8 mouse cellular contexts compared by ENCODE assay signal in genomic region chr8:122537033-122537432, GRCm38 (mm10). TPM values are rescaled to one million over a fixed set of nuclear protein-coding genes. Genes with fewer than 3 reads are reported as not detected.
DNase-seq lines count a peak whose midpoint lies in the region; ATAC-seq and TF ChIP-seq lines count a peak whose summit lies in the region.

No protein-coding gene starts in this region.

- no peak for TF ChIP-seq POLR2A in testis, adult 2 months (IDR thresholded peaks at IDR 0.05; ENCODE audit: control insufficient read depth, low read depth, low read length)

- H3K36me3 ChIP-seq in hindbrain, embryonic 10.5 days: no peaks in the 10 kb centered on the region
- H3K36me3 ChIP-seq in hindbrain, postnatal 0 days (ENCODE audit: insufficient read depth, low read length): no peaks in the 10 kb centered on the region
- H3K36me3 ChIP-seq in heart, postnatal 0 days (replicated peaks; ENCODE audit: control insufficient read depth, insufficient read depth, low read length): no peaks in the 10 kb centered on the region
- peaks cover 10% of the 10 kb centered on the region; the same call in 1 of the 2 replicates for H3K36me3 ChIP-seq in liver, embryonic 11.5 days (ENCODE audit: control insufficient read depth, insufficient read depth, low read length)
- H3K36me3 ChIP-seq in testis, adult 2 months (ENCODE audit: control insufficient read depth, insufficient read depth, low read length): no peaks in the 10 kb centered on the region
- no peaks in the 10 kb centered on the region for H3K36me3 ChIP-seq in hindbrain, embryonic 11.5 days (ENCODE audit: control insufficient read depth, insufficient read depth, low read length)

- TF ChIP-seq CTCF in hindbrain, postnatal 0 days (IDR thresholded peaks at IDR 0.05; ENCODE audit: low read depth): no peak
- TF ChIP-seq CTCF in heart, postnatal 0 days (IDR thresholded peaks at IDR 0.05; ENCODE audit: low read depth): no peak
- TF ChIP-seq CTCF in testis, adult 2 months (IDR thresholded peaks at IDR 0.05; ENCODE audit: control insufficient read depth, insufficient read depth, insufficient replicate concordance, low read depth, low read length): no peak

- H3K9ac ChIP-seq in hindbrain, postnatal 0 days (replicated peaks; ENCODE audit: low read length): no peak overlapping the region
- no peak overlapping the region; the same call in 1 of the 2 replicates for H3K9ac ChIP-seq in heart, postnatal 0 days (replicated peaks; ENCODE audit: low read depth, low read length)
- peak overlapping the region; percentile 58 for H3K9ac ChIP-seq in liver, embryonic 11.5 days (ENCODE audit: low read depth, low read length)
- H3K9ac ChIP-seq in hindbrain, embryonic 11.5 days (ENCODE audit: low read depth, low read length): no peak overlapping the region

- no peak for ATAC-seq in hindbrain, postnatal 0 days
- peak; percentile 69 for ATAC-seq in heart, postnatal 0 days (ENCODE audit: insufficient read depth, low read depth)
- ATAC-seq in liver, embryonic 11.5 days (replicated peaks; ENCODE audit: low FRiP score): no peak
- ATAC-seq in megakaryocyte-erythroid progenitor cell, adult 5-6 weeks (replicated peaks; ENCODE audit: low FRiP score, low TSS enrichment, poor library complexity, severe bottlenecking): no peak
- no peak for ATAC-seq in hindbrain, embryonic 11.5 days (ENCODE audit: low FRiP score)

- TF ChIP-seq EP300 in heart, postnatal 0 days (IDR thresholded peaks at IDR 0.05; ENCODE audit: low read depth): no peak

- no peak overlapping the region for H3K4me3 ChIP-seq in hindbrain, embryonic 10.5 days
- H3K4me3 ChIP-seq in hindbrain, postnatal 0 days (ENCODE audit: low read length): no peak overlapping the region
- no peak overlapping the region for H3K4me3 ChIP-seq in heart, postnatal 0 days (ENCODE audit: low read depth, low read length)
- H3K4me3 ChIP-seq in liver, embryonic 11.5 days (ENCODE audit: low read depth, low read length): peak overlapping the region; percentile 34
- H3K4me3 ChIP-seq in testis, adult 2 months (ENCODE audit: control insufficient read depth, low read depth, low read length): no peak overlapping the region
- no peak overlapping the region for H3K4me3 ChIP-seq in hindbrain, embryonic 11.5 days (ENCODE audit: low read depth, low read length)

- H3K27ac ChIP-seq in hindbrain, embryonic 10.5 days: peak overlapping the region; percentile 53
- H3K27ac ChIP-seq in hindbrain, postnatal 0 days: no peak overlapping the region
- peak overlapping the region; percentile 49 for H3K27ac ChIP-seq in heart, postnatal 0 days (ENCODE audit: low read depth)
- H3K27ac ChIP-seq in liver, embryonic 11.5 days (ENCODE audit: low read depth, low read length): peak overlapping the region; percentile 90
- peak overlapping the region; percentile 52 for H3K27ac ChIP-seq in testis, adult 2 months (ENCODE audit: control insufficient read depth, insufficient read depth, low read depth, low read length)
- no peak overlapping the region for H3K27ac ChIP-seq in hindbrain, embryonic 11.5 days (ENCODE audit: low read depth, low read length)

- WGBS in hindbrain, embryonic 10.5 days: 70% methylated on average over 6 of the region's 6 CpGs
- 60% methylated on average over 6 of the region's 6 CpGs for WGBS in hindbrain, postnatal 0 days
- 2% methylated on average over 6 of the region's 6 CpGs for WGBS in heart, postnatal 0 days
- 43% methylated on average over 6 of the region's 6 CpGs for WGBS in liver, embryonic 11.5 days
- WGBS in hindbrain, embryonic 11.5 days: 60% methylated on average over 6 of the region's 6 CpGs

- DNase-seq in hindbrain, embryonic 10.5 days (ENCODE audit: low spot score): no peak
- no peak for DNase-seq in hindbrain, postnatal 0 days (ENCODE audit: low spot score)
- DNase-seq in heart, postnatal 0 days (ENCODE audit: low spot score): peak; percentile 47
- no peak for DNase-seq in liver, embryonic 11.5 days (ENCODE audit: low spot score)
- no peak for DNase-seq in gastrocnemius, postnatal 10 days
- DNase-seq in hindbrain, embryonic 11.5 days (ENCODE audit: low spot score): no peak

- no peaks in the 10 kb centered on the region for H3K9me3 ChIP-seq in hindbrain, embryonic 10.5 days
- H3K9me3 ChIP-seq in hindbrain, postnatal 0 days (ENCODE audit: low read length): no peaks in the 10 kb centered on the region
- no peaks in the 10 kb centered on the region for H3K9me3 ChIP-seq in heart, postnatal 0 days (replicated peaks; ENCODE audit: control insufficient read depth, low read length)
- H3K9me3 ChIP-seq in liver, embryonic 11.5 days (ENCODE audit: control insufficient read depth, low read length): no peaks in the 10 kb centered on the region
- no peaks in the 10 kb centered on the region for H3K9me3 ChIP-seq in hindbrain, embryonic 11.5 days (ENCODE audit: control insufficient read depth, low read length)

- H3K4me2 ChIP-seq in hindbrain, postnatal 0 days (ENCODE audit: low read depth, low read length): no peak overlapping the region
- no peak overlapping the region for H3K4me2 ChIP-seq in heart, postnatal 0 days (ENCODE audit: low read depth, low read length)
- peak overlapping the region; percentile 67 for H3K4me2 ChIP-seq in liver, embryonic 11.5 days
- no peak overlapping the region for H3K4me2 ChIP-seq in hindbrain, embryonic 11.5 days (replicated peaks; ENCODE audit: low read depth, low read length)

- H3K4me1 ChIP-seq in hindbrain, embryonic 10.5 days (replicated peaks): peaks cover 37% of the 10 kb centered on the region
- H3K4me1 ChIP-seq in hindbrain, postnatal 0 days (ENCODE audit: insufficient read depth, low read length): no peaks in the 10 kb centered on the region
- H3K4me1 ChIP-seq in heart, postnatal 0 days (ENCODE audit: control insufficient read depth, insufficient read depth): 0 out of 2 replicates have a peak, but pooled peaks cover 10% of the 10 kb centered on the region
- peaks cover 63% of the 10 kb centered on the region for H3K4me1 ChIP-seq in liver, embryonic 11.5 days (replicated peaks; ENCODE audit: control insufficient read depth, insufficient read depth, low read length)
- H3K4me1 ChIP-seq in testis, adult 2 months (ENCODE audit: control insufficient read depth, insufficient read depth, low read length): peaks cover 8% of the 10 kb centered on the region
- no peaks in the 10 kb centered on the region for H3K4me1 ChIP-seq in hindbrain, embryonic 11.5 days (replicated peaks; ENCODE audit: control insufficient read depth, insufficient read depth, low read length)

- H3K27me3 ChIP-seq in hindbrain, embryonic 10.5 days (ENCODE audit: insufficient read depth, poor library complexity, severe bottlenecking): no peaks in the 10 kb centered on the region
- H3K27me3 ChIP-seq in hindbrain, postnatal 0 days (ENCODE audit: insufficient read depth, low read length): no peaks in the 10 kb centered on the region
- no peaks in the 10 kb centered on the region for H3K27me3 ChIP-seq in heart, postnatal 0 days (ENCODE audit: control insufficient read depth, insufficient read depth, low read length)
- no peaks in the 10 kb centered on the region for H3K27me3 ChIP-seq in liver, embryonic 11.5 days (replicated peaks; ENCODE audit: control insufficient read depth, insufficient read depth, low read length)
- H3K27me3 ChIP-seq in testis, adult 2 months (ENCODE audit: control insufficient read depth, insufficient read depth, low read length): no peaks in the 10 kb centered on the region
- H3K27me3 ChIP-seq in hindbrain, embryonic 11.5 days (ENCODE audit: control insufficient read depth, insufficient read depth, low read length): no peaks in the 10 kb centered on the region

RNA-seq across cellular contexts. Expression of gene Piezo1, which starts 14.1 kb away (rescaled TPM):
- 6.5 and 9.2 TPM in 2 replicates for polyA plus RNA-seq in hindbrain, embryonic 10.5 days (2016; fragmentation: Nextera tagmentation; extraction: Ambion mirVana)
- 10.0 and 17.5 TPM in 2 replicates for total RNA-seq in hindbrain, postnatal 0 days (2014; rRNA removed)
- 1.2 and 1.3 TPM in 2 replicates for polyA plus RNA-seq in hindbrain, postnatal 0 days (2015; fragmentation: Nextera tagmentation; extraction: Ambion mirVana)
- 87.0 and 92.7 TPM in 2 replicates for total RNA-seq in heart, postnatal 0 days (2014; rRNA removed; ENCODE audit: low replicate concordance)
- 8.0 and 10.1 TPM in 2 replicates for polyA plus RNA-seq in heart, postnatal 0 days (2015; fragmentation: Nextera tagmentation; extraction: Ambion mirVana)
- polyA plus RNA-seq in liver, embryonic 11.5 days (2014; fragmentation: Nextera tagmentation; extraction: Ambion mirVana): 29.7 and 45.8 TPM in 2 replicates
- 6.8 and 9.1 TPM in 2 replicates for polyA plus RNA-seq in testis, adult 2 months (2012; rRNA removed)
- total RNA-seq in megakaryocyte-erythroid progenitor cell, adult 5-6 weeks (2014; fragmentation: Nextera tagmentation): 84.0 and 93.5 TPM in 2 replicates
- total RNA-seq in megakaryocyte-erythroid progenitor cell, adult 5-6 weeks (2017): 31.1 and 31.5 TPM in 2 replicates
- total RNA-seq in gastrocnemius, postnatal 10 days (2021): 10 to 100 TPM; 24.5 to 30.9 TPM
- 5.2 and 5.3 TPM in 2 replicates for polyA plus RNA-seq in hindbrain, embryonic 11.5 days (2014; fragmentation: Nextera tagmentation; extraction: Ambion mirVana)

RNA-seq across cellular contexts. Expression of gene Cdt1, which starts 30.8 kb away (rescaled TPM):
- 56.0 and 64.3 TPM in 2 replicates for polyA plus RNA-seq in hindbrain, embryonic 10.5 days (2016; fragmentation: Nextera tagmentation; extraction: Ambion mirVana)
- total RNA-seq in hindbrain, postnatal 0 days (2014; rRNA removed): 24.9 and 26.3 TPM in 2 replicates
- 10.7 and 11.7 TPM in 2 replicates for polyA plus RNA-seq in hindbrain, postnatal 0 days (2015; fragmentation: Nextera tagmentation; extraction: Ambion mirVana)
- total RNA-seq in heart, postnatal 0 days (2014; rRNA removed; ENCODE audit: low replicate concordance): 27.5 and 52.3 TPM in 2 replicates
- 9.9 and 10.0 TPM in 2 replicates for polyA plus RNA-seq in heart, postnatal 0 days (2015; fragmentation: Nextera tagmentation; extraction: Ambion mirVana)
- polyA plus RNA-seq in liver, embryonic 11.5 days (2014; fragmentation: Nextera tagmentation; extraction: Ambion mirVana): 93.2 and 98.2 TPM in 2 replicates
- 4.5 and 5.0 TPM in 2 replicates for polyA plus RNA-seq in testis, adult 2 months (2012; rRNA removed)
- total RNA-seq in megakaryocyte-erythroid progenitor cell, adult 5-6 weeks (2014; fragmentation: Nextera tagmentation): 133 and 150 TPM in 2 replicates
- total RNA-seq in megakaryocyte-erythroid progenitor cell, adult 5-6 weeks (2017): 34.5 and 70.6 TPM in 2 replicates
- 1 to 10 TPM; 5.8 to 8.1 TPM for total RNA-seq in gastrocnemius, postnatal 10 days (2021)
- polyA plus RNA-seq in hindbrain, embryonic 11.5 days (2014; fragmentation: Nextera tagmentation; extraction: Ambion mirVana): 19.8 and 21.3 TPM in 2 replicates

RNA-seq across cellular contexts. Expression of gene Aprt, which starts 39.7 kb away (rescaled TPM):
- 237 and 268 TPM in 2 replicates for polyA plus RNA-seq in hindbrain, embryonic 10.5 days (2016; fragmentation: Nextera tagmentation; extraction: Ambion mirVana)
- total RNA-seq in hindbrain, postnatal 0 days (2014; rRNA removed): 113 and 123 TPM in 2 replicates
- polyA plus RNA-seq in hindbrain, postnatal 0 days (2015; fragmentation: Nextera tagmentation; extraction: Ambion mirVana): 183 and 189 TPM in 2 replicates
- total RNA-seq in heart, postnatal 0 days (2014; rRNA removed; ENCODE audit: low replicate concordance): 106 and 112 TPM in 2 replicates
- 104 and 119 TPM in 2 replicates for polyA plus RNA-seq in heart, postnatal 0 days (2015; fragmentation: Nextera tagmentation; extraction: Ambion mirVana)
- polyA plus RNA-seq in liver, embryonic 11.5 days (2014; fragmentation: Nextera tagmentation; extraction: Ambion mirVana): 400 and 425 TPM in 2 replicates
- 267 and 294 TPM in 2 replicates for polyA plus RNA-seq in testis, adult 2 months (2012; rRNA removed)
- 228 and 254 TPM in 2 replicates for total RNA-seq in megakaryocyte-erythroid progenitor cell, adult 5-6 weeks (2014; fragmentation: Nextera tagmentation)
- 55.1 and 106 TPM in 2 replicates for total RNA-seq in megakaryocyte-erythroid progenitor cell, adult 5-6 weeks (2017)
- total RNA-seq in gastrocnemius, postnatal 10 days (2021): 10 to 100 TPM; 41.4 to 45.2 TPM
- 194 and 206 TPM in 2 replicates for polyA plus RNA-seq in hindbrain, embryonic 11.5 days (2014; fragmentation: Nextera tagmentation; extraction: Ambion mirVana)

Comparison
In these comparisons a context has a peak if more than half of its experiments do, and no peak if none do; other contexts are left out.
1. H3K27ac ChIP-seq: peak in hindbrain, embryonic 10.5 days (single experiment), heart, postnatal 0 days (single experiment), liver, embryonic 11.5 days (single experiment) and testis, adult 2 months (single experiment); none in hindbrain, postnatal 0 days (single experiment) and hindbrain, embryonic 11.5 days (single experiment).